Mouse (Mus musculus) liver, postnatal 0 days (tissue): ENCODE measurements around the gene Galnt12. TPM values are rescaled to one million over a fixed set of nuclear protein-coding genes. Genes with fewer than 3 reads are reported as not detected.
"Not testable (repeated sequence)": the region's sequence is repeated elsewhere in the genome, so short reads cannot be mapped to it uniquely, and the experiment has no call there.

Source experiments
- ATAC-seq: fragments of 200-750 bp; cut with Nextera tagmentation; 2 replicates; pipeline ENCODE4 v1.8.0; 2017; ENCODE audit warnings: mild to moderate bottlenecking, moderate library complexity
- DNase-seq: peaks from one replicate; pipeline ENCODE4 v3.0.0-alpha.2; 2016
- H3K27ac ChIP-seq: fragments of 300-500 bp; sonication (generic); 2 replicates; pipeline ENCODE4 v1.5.1; 2014; ENCODE audit warnings: antibody characterized with exemption, moderate library complexity, mild to moderate bottlenecking, low read depth
- H3K27me3 ChIP-seq: fragments of 300-500 bp; sonication (generic); 2 replicates; pipeline ENCODE4 v1.6.1; 2014; ENCODE audit warnings: low read length, control low read depth, mixed read lengths; ENCODE audit not compliant: insufficient read depth
- H3K36me3 ChIP-seq: fragments of 300-500 bp; sonication (generic); replicated peaks from 2 replicates; pipeline ENCODE4 v1.6.1; 2014; ENCODE audit warnings: mild to moderate bottlenecking, control low read depth, low read length, moderate library complexity, mixed read lengths; ENCODE audit not compliant: insufficient read depth
- H3K4me1 ChIP-seq: fragments of 300-500 bp; sonication (generic); 2 replicates; pipeline ENCODE4 v1.6.1; 2014; ENCODE audit warnings: antibody characterized with exemption, mild to moderate bottlenecking, control low read depth; ENCODE audit not compliant: insufficient read depth
- H3K4me2 ChIP-seq: fragments of 300-500 bp; sonication (generic); 2 replicates; pipeline ENCODE4 v1.6.1; 2014; ENCODE audit warnings: low read depth, mild to moderate bottlenecking, low read length, moderate library complexity, mixed read lengths
- H3K4me3 ChIP-seq: fragments of 300-500 bp; sonication (generic); 2 replicates; pipeline ENCODE4 v1.5.1; 2014; ENCODE audit warnings: low read depth, low read length
- H3K9ac ChIP-seq: fragments of 300-500 bp; sonication (generic); replicated peaks from 2 replicates; pipeline ENCODE4 v1.6.1; 2014; ENCODE audit warnings: mild to moderate bottlenecking, moderate library complexity
- H3K9me3 ChIP-seq: fragments of 300-500 bp; sonication (generic); 2 replicates; pipeline ENCODE4 v1.6.1; 2016; ENCODE audit warnings: mild to moderate bottlenecking, control low read depth, low read length, mixed read lengths
- CTCF ChIP-seq: sonication (generic); IDR thresholded peaks from 2 replicates; pipeline ENCODE4 v1.5.1; 2016; ENCODE audit warnings: antibody characterized with exemption, low read depth
- EP300 ChIP-seq: IDR thresholded peaks from 2 replicates; pipeline ENCODE4 v1.6.1; 2016; ENCODE audit warnings: antibody characterized with exemption, low read depth, mild to moderate bottlenecking
- WGBS: fragments of 180-500 bp; shearing (Covaris S2); extraction: QIAGEN DNeasy Blood & Tissue Kit; methylation state at CpG from one replicate; pipeline ENCODE4 v1.1.7; 2014; ENCODE audit not compliant: insufficient replicate concordance; 5-methylcytosine and 5-hydroxymethylcytosine counted together
- polyA plus RNA-seq: library from polyadenylated mRNA; unstranded; fragments of >200 nt; fragmentation: Nextera tagmentation; extraction: Ambion mirVana; gene quantifications from 2 replicates; pipeline ENCODE4 v1.2.1, GENCODE M21; 2015

The Galnt12 gene
- polyA plus RNA-seq, 1 experiment from 2014 or later, result 0.69 TPM

DNA sequence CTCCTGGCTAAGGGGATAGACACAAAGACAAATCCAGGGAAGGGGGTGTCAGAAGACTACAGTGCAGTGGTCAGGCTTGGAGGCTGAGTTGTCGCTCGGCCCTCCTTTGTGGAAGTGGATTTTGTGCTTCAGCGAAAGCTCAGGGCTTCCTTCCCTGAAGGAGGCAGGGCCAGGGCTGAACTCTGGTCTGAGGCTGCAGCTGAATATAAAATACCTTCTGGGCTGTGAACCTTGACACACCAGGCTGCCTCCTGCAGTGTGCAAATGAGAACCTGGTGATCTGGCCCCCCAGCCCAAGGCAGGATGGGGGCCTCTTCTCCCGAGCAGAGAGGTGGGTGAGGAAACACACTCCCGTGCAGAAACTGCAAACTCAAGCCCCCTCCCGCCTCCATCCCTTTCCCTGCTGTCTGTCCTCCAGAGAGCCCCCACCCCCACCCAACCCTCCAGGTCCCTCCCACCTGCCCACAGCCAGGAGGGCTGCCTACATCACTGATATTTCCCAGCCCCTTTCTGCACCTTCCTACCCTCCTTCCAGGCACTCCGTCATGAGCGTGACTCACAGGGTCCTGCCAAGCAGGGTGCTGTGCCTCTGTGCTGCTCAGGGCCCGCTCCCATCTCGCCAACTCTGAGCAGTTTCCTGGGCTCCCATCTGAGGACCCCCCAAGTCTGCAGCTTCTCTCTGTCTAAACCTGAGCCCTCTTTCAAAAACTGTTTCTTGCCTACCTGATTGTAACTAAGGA lies 40.9 kb upstream of the Galnt12 start:
- no peak for ATAC-seq
- WGBS, result 19% methylated on average over 10 of the region's 10 CpGs
- no peak overlapping the region for H3K4me2 ChIP-seq
- H3K4me3 ChIP-seq, result no peak overlapping the region
- no peak overlapping the region for H3K9ac ChIP-seq
- peaks cover 22% of the 10 kb centered on the region for H3K27me3 ChIP-seq
- no peak overlapping the region for H3K27ac ChIP-seq
- DNase-seq, result no peak
- H3K4me1 ChIP-seq, result no peaks in the 10 kb centered on the region
- no peaks in the 10 kb centered on the region for H3K36me3 ChIP-seq
- no peak for TF ChIP-seq CTCF
- H3K9me3 ChIP-seq, result no peaks in the 10 kb centered on the region

DNA sequence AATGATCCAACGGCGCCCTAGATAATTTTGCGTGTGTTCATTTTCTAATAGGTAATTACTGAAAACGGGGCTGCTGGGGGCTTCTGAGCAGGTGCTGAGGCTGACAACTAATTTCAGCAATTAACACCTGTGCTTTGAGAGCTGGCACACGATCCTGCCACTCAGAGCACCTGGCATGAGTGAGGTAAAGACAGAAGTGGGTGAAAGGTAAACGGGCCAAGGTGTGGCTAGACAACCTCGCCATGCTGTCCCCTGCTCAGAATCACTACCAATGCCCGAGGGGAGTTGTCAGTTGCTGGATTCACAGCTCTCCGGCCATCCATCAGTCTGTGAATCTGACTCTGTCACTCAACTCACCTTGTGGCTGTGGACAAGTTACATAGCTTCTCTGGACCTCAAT lies 39.8 kb upstream of the Galnt12 start:
- no peak overlapping the region for H3K4me2 ChIP-seq
- H3K27me3 ChIP-seq, result peaks cover 33% of the 10 kb centered on the region
- WGBS, result 59% methylated on average over 9 of the region's 9 CpGs
- H3K4me1 ChIP-seq, result no peaks in the 10 kb centered on the region
- DNase-seq, result no peak
- H3K9ac ChIP-seq, result no peak overlapping the region
- TF ChIP-seq CTCF (no peak), EP300 (no peak)
- H3K4me3 ChIP-seq, result no peak overlapping the region
- H3K36me3 ChIP-seq, result no peaks in the 10 kb centered on the region
- H3K9me3 ChIP-seq, result no peaks in the 10 kb centered on the region
- H3K27ac ChIP-seq, result no peak overlapping the region
- no peak for ATAC-seq

DNA sequence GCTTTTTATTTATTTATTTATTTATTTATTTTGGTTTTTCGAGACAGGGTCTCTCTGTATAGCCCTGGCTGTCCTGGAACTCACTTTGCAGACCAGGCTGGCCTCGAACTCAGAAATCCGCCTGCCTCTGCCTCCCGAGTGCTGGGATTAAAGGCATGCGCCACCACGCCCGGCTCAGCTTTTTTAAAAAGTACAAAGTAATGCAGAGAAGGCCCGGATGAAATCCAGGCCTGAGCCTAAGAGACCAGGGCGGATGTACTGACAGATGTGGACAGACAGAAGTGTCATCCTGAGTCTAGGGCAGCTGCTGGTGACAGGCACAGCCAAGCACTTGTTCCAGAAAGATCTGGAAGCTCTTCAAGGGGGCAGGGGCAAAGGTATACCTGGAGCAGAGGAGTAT lies 36.5 kb upstream of the Galnt12 start:
- not testable (repeated sequence) for H3K27ac ChIP-seq, H3K9me3 ChIP-seq, H3K4me1 ChIP-seq, DNase-seq, ATAC-seq, H3K36me3 ChIP-seq, H3K4me2 ChIP-seq, H3K4me3 ChIP-seq, H3K9ac ChIP-seq
- peaks cover 41% of the 10 kb centered on the region for H3K27me3 ChIP-seq
- WGBS, result 75% methylated on average over 9 of the region's 9 CpGs

DNA sequence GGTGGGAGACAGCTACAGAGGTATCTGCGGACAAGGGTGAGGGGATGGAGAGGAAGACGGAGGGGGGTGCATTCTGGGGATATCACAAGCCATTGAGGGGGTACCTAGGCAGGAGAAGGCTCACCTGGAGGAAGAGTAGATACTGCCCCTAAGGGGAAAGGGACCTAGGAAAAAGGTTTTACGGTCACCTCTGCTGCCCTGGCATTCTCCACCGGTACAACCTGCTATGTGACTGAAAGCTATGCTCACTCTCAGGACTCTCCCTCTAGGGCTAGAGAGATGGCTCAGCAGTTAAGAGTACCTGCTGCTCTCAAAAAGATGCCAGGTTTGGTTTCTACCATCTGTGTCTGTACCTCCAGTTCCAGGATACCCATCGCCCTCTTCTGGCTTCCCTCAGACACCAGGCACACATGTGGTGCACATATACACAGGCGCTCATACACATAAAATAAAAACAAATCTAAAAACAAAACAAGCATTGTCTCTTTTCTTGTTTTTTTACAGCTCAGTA lies 36.1 kb upstream of the Galnt12 start:
- 80% methylated on average over 6 of the region's 6 CpGs for WGBS
- no peak for DNase-seq
- no peak overlapping the region for H3K4me2 ChIP-seq
- TF ChIP-seq CTCF, result no peak
- TF ChIP-seq EP300, result no peak
- no peaks in the 10 kb centered on the region for H3K4me1 ChIP-seq
- ATAC-seq, result no peak
- H3K27me3 ChIP-seq, result peaks cover 38% of the 10 kb centered on the region
- no peaks in the 10 kb centered on the region for H3K36me3 ChIP-seq
- no peaks in the 10 kb centered on the region for H3K9me3 ChIP-seq
- no peak overlapping the region for H3K9ac ChIP-seq
- H3K4me3 ChIP-seq, result no peak overlapping the region
- no peak overlapping the region for H3K27ac ChIP-seq

DNA sequence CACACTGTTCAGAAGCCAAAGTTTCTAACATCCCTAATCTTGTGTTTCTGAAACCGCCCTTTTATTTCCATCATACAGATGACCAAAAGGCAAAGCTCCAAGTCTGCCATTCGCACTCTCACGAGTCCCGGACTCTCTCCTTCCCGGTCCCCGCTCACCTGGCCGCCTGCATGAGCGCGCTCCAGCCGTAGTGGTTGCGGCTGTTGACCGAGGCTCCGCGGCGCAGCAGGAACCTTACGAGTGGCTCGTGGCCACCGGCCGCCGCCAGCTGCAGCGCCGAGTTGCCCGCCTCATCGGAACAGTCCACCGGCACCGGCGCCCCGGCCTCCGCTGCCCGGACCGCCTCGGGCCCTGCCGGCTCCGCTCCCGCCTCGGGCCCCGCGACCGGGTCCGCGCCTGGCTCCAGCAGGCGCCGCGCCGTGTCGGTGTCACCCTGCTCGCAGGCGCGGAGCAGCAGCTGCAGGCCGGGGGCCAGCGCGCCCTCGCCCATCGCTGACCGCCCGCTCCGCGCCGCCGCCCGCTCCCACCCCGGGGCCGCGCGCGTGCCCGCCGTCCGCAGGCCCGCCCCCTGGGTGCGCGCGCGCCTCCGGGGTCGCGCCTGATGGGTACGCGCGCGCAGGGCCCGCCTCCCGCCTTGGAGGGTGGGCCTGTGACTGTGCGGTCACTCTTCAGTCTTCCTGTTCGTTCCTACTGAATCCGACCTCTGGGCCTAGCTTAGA lies 34.8 kb upstream of the Galnt12 start, which contains the start of gene Anks6:
Gene Anks6, minus strand, starts transcription at position 637 of the 719 bp plus-strand sequence.
- ATAC-seq (peak; percentile 70), DNase-seq (peak; percentile 40)
- Histone ChIP-seq H3K9ac (peak within 1 kb of the TSS; percentile 30), H3K36me3 (no peaks in the 10 kb centered on the region), H3K9me3 (no peaks in the 10 kb centered on the region), H3K4me3 (peak within 1 kb of the TSS; percentile 54), H3K27ac (no peak within 1 kb of the TSS), H3K27me3 (peaks cover 34% of the 10 kb centered on the region), H3K4me1 (no peaks in the 10 kb centered on the region), H3K4me2 (peak within 1 kb of the TSS; percentile 81)
- no peak for TF ChIP-seq EP300
- TF ChIP-seq CTCF, result no peak
- WGBS, result 1% methylated on average over 83 of the region's 86 CpGs

DNA sequence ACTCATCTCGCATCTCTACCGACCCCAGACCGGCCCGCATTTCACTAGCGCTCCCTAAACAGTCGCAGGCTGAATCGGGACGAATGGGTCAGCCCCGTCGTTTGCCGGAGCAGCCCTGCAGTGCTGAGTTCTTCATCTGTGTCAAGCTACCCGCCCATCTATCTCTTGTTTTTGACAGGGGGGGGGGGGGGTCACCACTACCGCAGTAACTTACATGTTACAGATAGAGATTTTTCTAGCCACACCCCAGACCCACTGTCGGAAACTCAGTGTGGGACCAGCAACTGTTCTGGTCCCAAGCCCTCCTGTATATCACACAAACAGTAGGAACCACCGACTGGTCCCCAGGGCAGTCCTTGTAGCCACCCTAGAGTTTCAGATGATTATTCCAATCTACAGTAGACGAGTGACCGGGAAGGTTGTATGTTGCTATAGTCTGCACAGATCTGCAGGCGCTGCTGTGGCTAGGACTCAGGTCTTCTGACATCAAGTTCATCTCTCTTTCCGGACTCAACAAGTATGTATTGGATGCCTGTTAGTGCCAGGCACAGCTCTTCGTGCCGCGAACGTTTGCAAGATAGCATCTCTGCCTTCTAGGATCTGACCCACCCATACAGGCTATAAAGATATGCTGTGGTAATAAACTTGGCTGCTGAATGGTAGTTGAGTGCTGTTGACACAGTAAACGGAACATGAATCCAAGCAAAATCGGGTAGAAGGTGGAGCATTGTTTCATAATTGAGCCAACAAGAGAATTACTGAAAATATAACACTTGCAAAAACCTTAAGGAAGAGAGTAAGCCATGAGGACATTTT lies 34.0 kb upstream of the Galnt12 start:
- no peaks in the 10 kb centered on the region for H3K4me1 ChIP-seq
- no peak overlapping the region for H3K27ac ChIP-seq
- peaks cover 29% of the 10 kb centered on the region for H3K27me3 ChIP-seq
- no peaks in the 10 kb centered on the region for H3K36me3 ChIP-seq
- DNase-seq, result no peak
- H3K4me2 ChIP-seq, result peak overlapping the region; percentile 81
- H3K9me3 ChIP-seq, result no peaks in the 10 kb centered on the region
- peak overlapping the region; percentile 54 for H3K4me3 ChIP-seq
- WGBS, result 31% methylated on average over 25 of the region's 25 CpGs
- TF ChIP-seq EP300, result no peak
- TF ChIP-seq CTCF, result no peak
- ATAC-seq, result no peak
- H3K9ac ChIP-seq, result peak overlapping the region; percentile 30; the same call in 1 of the 2 replicates
